Mouse (Mus musculus): Measurements from ENCODE around the gene C87436.
A peak's percentile ranks its signal among the peaks of the same experiment; 100 is the strongest.

Gene C87436

DNA sequence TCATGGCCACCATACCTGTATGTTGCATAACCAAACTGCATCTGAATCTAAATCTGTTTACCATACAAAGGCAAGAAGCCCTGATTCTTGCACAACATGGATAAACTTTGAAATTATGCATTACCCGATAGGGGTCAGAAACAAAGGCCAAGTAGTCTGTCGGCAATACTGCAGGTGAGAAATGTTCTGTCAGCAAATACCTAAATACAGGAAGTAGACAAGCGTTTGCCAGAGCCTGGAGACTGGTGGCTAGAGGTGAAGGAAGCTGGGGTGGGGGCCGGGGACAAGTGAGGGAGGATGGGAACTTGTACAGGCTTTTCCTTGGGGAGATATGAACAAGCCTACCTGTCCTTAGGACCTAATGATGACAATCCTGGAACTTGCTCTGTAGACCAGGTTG, 72.8 kb downstream of the C87436 start:
- DNase-seq (ENCODE audit: low spot score) = no peak

DNA sequence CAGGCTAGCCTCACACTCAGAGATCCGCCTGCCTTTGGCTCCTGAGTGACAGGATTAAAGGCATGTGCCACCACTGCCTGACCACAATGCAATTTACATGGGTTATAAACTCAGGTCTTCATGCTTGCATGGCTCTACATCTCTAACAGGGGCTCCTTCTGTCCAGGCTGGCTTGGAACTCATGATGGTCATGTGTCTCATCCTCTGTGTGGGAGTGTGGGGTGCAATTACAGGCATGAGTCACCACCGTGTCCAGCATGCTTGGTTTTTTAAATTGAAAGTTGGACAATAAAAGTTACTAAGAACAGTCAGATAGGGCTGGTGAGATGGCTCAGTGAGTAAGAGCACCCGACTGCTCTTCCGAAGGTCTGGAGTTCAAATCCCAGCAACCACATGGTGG, 75.1 kb downstream of the C87436 start:
- DNase-seq (ENCODE audit: low spot score) = no peak

DNA sequence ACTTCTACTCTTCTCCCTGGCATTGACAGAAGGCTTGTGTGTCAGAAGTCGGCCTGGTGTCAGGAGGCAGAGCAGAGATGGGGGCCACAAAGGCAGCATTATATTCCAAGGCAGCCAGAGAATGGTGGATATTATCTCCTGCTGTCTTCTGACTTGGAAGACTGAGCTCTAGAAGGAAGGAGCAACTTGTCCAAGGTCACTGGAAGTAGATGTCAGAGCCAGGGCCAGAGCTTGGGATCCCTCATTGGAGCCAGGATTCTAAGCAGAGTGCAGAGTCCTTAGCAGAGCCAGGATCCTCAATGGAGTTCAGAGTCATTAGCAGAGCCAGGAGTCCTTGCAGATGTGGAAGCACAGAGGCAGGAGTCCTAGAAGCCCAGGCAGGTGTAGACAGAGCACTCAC, 77.8 kb downstream of the C87436 start:
- peak; percentile 81 for DNase-seq (ENCODE audit: low spot score)

DNA sequence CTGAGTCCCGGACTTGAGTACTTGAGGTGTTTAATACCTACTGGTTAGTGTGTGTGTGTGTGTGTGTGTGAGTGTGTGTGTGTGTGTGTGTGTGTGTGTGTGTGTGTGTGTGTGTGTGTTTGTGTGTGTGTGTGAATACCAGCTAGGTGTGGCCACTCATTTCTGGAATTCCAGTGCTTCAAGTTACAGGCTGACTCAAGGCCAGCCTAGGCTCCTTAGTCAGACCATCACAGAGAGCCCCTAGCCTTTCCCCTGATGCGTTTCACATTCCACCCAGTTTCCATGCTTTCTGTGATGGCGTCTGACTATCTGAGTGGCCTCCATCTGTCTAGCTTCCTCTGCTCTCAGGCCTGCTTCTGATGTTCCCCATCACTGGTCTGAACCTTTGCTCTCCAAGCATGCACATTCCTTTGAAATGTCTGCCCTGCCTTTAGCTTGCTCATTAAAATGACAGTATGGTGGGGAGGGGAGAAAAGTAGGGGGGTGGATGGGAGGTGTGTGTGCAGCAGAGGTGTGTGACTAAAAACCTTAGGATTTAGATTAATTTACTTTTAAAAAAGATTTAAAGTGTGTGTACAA, 81.7 kb downstream of the C87436 start:
- DNase-seq (ENCODE audit: low spot score) = no peak

DNA sequence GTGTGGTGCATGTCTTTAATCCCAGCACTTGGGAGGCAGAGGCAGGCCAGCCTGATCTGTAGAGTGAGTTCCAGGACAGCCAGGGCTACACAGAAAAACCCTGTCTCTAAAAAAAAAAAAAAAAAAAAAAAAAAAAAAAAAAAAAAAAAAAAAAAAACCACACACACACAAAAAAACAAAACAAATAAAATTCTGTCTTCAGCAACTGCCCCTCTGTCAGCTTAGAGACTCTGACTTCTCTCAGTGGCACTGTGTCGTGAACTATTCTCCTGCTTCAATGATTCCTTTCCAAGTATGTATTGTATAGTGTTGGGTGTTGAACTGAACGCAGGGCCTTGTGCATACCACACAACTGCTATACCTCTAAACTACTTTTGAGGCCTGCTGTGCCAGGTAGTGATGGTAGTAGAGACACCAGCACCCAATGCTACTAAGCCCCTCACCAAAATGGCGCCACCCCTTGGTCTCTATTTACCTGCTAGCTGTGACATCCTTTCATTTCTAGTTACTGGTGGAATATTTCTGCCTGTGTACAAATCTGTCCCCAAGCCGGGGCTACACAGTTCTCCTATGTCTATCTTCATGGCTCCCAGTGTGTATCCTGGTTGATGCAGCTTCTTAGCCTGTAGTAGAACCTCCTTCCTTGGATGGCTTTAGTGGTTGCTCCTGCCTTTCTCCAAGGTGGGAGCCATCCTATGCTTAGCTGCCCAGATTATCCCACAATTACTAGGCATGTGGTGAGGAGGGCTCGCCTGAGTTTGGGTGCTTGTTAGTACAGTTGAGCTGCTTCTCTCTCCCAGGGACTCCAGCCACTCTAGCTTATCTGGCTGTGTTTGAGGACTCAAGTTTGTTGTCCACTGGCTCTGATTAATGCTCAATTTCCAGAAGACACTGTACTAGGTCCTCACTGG, 84.1 kb downstream of the C87436 start:
- peak; percentile 59 for DNase-seq (ENCODE audit: low spot score)
